Mouse (Mus musculus): ENCODE measurements around the gene Gm5148.

Gm5148 gene

GRCm38 (mm10) chr3:37724171-37724804 is at the start of gene Gm5148:
Gene Gm5148, minus strand, starts transcription at chr3:37724490.
- DNase-seq (ENCODE audit: low spot score), result no peak

- DNase-seq (ENCODE audit: low spot score), result no peak
Measured at GRCm38 (mm10) chr3:37770951-37771350, 46.7 kb upstream of the Gm5148 start.

GRCm38 (mm10) chr3:37769268-37769756 is 45.0 kb upstream of the Gm5148 start:
- peak; percentile 75 for DNase-seq (ENCODE audit: low spot score)

DNA sequence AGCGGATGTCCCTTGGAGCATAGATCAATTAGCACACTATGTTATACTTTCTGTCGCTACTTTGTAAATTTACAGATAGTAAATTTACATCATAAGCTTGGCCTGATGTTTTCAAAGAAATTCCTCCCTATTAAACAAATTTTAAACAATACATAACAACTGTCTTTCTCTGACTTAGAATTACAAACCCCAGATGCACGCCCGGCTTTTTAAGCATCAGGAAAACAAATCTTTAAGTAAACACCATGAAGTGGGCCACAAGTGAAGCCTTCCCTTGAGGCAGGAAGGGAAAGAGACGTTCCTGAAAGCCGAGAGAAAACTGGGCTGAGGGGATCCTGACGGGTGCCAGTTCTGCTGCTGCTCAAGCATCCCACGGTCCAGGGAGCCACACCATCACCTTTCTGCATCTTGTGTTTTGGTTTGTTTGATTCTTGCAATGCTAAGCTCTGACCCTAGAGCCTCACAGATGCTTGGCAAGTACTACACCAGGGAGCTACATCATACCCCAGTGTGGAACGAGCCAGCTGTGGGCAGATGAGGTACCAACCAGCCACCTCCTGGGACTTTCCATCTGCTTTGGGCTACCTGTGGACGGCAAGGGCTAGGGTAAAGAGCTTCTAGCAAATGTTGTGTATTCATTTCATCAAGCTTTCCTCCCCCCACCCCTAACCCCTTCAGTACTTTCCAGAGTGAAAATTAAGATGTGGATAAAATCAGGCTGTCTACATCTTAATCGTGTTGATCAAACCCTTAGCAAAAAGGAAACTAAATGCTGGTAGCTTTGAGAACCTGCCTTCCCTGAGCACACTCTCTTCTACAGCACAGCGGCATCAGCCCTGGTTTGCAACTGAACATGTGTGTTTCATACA is 43.1 kb upstream of the Gm5148 start:
- DNase-seq (ENCODE audit: low spot score), result no peak

DNA sequence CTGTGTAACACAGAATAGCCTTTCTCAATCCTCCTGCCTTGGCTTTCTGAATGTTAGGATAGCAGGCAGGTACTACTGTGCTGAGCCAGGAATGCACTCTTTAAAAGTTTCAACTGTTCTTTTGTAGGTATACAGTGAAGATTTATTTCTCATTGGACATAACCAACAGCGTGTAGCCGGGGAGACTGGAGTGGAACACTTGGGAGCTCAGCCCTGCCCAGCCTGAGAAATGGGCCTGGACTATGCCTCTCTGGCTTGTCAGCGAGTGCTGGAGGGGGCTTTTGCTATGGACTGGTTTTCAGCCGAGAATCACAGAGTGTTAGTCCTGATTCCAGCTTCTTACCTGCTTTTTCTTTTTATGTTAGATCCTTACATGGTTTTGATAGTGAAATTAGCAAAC is 42.3 kb upstream of the Gm5148 start:
- DNase-seq (ENCODE audit: low spot score), result no peak

GRCm38 (mm10) chr3:37765971-37766370 is 41.7 kb upstream of the Gm5148 start:
- no peak for DNase-seq (ENCODE audit: low spot score)

DNA sequence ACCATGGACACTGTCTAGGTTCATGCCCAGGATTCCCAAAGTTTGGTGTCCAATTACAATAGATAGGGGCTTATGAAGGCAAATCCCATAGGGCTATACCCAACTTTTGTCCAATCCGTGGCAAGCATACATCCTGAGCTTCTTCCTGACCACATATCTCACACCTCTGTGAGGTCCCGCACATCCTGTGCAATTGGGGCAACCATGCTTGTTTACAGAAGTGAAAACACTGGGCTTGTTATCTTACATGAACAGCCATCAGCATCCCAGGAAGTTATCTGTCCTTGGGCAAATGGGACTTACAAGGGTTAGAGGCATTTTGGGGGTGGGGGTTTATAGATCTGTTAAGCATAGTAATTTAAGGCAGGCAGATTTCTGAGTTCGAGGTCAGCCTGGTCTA is 41.0 kb upstream of the Gm5148 start:
- no peak for DNase-seq (ENCODE audit: low spot score)

DNA sequence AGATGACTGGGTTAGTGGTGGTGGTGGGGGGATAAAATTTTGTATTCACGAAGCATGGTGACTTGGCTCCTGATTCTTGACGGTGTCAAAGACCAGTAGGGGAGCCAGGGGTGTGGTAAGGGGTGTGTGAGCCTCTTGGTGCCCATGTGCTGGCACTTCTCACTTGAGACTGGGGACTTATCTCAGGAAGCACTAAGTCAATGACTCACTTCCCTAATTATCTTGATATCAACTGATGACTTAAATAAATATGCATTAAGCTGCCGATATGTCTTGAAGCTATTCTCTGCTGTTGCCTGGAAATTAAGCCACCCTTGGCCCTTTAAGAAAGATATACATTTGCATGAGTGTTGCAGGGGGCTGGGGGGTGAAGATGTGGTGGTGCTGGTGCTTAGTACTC is 38.0 kb upstream of the Gm5148 start:
- DNase-seq (ENCODE audit: low spot score), result no peak

DNA sequence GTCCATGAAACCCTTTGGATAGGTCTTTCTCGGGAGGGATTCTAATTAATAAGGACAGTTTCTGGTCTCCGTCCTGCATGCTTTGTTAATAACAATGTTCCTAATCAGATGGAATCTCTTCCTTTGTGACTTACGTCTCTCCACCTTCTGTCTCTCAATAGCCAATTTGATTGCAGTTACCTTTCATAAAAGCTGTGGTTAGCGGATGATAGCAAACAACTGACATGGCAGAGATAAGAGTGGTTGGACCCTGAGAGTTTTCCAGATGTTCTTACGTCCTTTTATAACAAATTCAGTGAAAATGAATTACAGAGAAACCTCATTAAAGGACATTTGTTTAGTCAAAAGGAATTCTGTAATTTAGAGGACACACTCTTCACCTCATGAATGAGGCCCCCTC is 37.5 kb upstream of the Gm5148 start:
- DNase-seq (ENCODE audit: low spot score), result no peak

DNA sequence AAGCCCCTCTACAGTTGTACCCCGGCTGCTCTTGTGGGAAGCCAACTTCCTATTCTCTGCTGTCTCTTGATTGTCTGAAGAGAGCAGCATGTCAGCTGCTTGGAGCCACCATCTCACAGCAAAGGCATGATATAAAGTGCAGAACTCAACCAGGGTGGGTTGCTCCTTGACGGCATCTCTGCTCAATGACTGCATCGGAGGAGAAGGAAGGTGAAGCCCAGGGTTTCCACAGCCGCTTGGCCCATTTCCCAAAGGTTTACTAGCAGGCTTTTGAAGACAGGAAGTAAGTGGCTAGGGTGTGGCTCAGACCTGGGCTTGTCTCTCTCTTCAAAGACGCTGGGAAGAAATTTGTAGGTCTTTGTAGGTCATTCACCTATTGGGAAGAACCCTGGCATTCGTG is 36.6 kb upstream of the Gm5148 start:
- no peak for DNase-seq (ENCODE audit: low spot score)

DNA sequence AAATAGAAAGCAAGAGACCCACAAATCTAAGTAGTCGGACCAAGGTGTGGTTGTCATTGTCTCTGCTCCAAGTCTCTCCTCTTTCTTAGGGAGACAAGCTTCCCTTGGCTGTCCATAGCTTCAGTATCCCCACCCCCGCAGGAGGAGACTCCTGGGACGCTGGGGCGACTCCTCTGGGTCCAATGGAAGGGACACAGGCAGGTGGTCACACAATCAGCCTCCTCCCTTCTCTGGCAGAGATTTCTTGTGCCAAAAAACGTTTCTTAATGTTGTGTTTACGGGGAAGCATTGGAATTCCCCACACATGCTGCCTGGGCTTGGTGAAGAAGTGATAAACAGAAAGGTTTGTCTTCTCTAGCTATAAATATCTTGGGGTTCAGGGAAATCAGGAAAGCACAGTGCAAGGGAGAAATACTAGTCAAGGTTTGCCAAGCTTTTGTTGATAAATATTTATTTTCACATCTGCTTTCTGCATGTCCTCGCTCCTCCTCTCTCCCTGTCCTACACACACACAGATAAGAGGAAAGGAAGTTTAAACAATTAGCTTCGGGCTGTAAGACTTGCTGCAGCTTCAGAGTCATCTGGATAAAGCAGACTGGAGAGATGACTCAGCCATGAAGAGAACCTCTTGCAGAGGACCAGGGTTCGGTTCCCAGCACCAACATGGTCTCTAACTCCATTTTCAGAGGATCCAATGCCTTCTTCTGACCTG is 34.5 kb upstream of the Gm5148 start:
- no peak for DNase-seq (ENCODE audit: low spot score)

GRCm38 (mm10) chr3:37758124-37758523 is 33.8 kb upstream of the Gm5148 start:
- DNase-seq (ENCODE audit: low spot score), result no peak

GRCm38 (mm10) chr3:37757613-37758012 is 33.3 kb upstream of the Gm5148 start:
- DNase-seq (ENCODE audit: low spot score), result no peak

- no peak for DNase-seq (ENCODE audit: low spot score)
Measured at GRCm38 (mm10) chr3:37756005-37756404, 31.7 kb upstream of the Gm5148 start.

- no peak for DNase-seq (ENCODE audit: low spot score)
Measured at GRCm38 (mm10) chr3:37754639-37755038, 30.3 kb upstream of the Gm5148 start.

GRCm38 (mm10) chr3:37753148-37753547 is 28.9 kb upstream of the Gm5148 start:
- DNase-seq (ENCODE audit: low spot score), result no peak

DNA sequence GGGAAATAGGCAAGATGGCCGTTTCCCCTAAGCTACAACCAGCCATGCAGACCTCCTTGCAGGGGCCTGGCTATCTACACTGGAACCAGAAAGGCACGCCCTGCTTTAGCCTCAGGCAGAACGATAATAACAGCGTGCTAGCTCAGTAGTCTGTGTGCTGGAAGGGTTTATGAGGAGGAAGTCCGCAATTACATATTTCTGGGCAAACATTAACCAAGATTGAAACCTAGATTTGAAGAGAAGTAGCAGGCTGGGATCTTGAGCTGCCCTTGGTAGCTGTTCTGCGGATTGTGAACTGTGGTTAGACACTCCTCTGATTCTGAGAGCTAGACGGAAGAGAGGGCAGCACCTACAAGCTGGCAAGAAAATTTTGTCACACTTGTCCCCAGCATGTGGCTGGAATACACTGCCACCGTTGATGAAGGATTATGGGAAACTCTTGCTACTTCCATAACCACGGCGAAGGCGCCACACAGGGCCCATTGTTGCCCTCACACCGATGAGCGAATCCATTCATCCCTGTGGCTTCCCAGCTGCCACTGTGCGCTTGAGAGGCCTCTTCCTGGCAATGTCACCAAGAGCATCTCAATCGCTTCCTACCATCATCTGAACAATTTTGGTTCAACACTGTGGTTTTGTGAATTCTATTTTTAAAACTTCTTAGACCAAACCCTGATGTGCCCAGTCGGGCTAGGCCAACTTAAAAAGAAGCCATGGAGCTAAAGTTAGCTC is 23.9 kb upstream of the Gm5148 start:
- no peak for DNase-seq (ENCODE audit: low spot score)

DNA sequence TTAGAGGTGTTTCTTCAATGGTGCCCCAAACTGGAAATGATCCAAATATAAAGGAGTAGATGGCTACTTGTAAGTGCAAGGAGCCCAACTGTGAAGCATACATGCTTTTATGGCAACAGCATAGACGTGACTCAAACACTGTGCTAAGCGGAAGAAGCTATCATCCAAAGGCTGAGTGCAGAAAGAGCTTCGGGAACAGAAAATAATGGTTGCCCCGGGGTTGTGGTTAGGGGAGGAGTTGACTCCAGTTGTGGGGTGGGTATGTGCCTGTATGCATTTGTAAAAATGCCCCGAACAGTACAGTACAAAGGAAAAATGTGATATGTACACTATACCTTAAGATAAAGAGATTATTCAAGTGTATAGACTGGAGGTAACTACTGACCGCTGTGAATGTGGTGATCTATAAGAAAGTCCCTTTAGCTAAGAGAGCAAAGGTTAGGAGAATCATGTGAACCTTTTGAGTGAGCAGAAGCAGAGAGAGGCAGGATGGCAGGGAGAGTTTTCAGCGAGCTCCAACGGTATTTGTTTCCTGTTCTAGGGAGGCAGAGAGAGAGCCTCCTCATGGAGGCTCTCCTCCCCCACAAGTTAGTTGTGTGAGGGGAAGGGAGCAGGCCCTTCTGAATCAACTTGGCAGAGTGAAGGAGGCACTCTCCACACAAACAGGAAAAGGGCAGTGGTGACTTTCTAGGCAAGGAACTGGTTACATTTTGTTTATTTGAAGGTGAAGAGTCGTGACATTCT is 23.1 kb upstream of the Gm5148 start:
- no peak for DNase-seq (ENCODE audit: low spot score)

DNA sequence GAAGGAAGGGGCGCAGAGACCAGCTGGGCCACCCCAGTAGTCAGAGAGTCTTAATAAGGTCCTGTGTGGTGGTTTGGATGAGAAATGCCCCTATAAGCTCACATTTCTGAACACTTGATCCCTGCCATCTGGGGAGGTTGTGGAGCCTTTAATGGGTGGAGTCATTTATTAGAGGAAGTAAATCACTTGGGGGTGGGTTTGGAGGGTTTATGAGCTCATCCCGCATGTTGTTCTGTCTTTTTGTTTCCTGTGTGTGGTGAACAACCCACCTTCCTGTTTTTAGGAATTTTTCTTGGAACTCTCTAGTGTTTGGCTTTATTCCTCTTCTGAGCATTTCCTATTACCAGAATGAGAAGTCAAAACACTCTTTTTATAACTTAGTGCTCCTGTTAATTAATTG is 19.8 kb upstream of the Gm5148 start:
- DNase-seq (ENCODE audit: low spot score), result no peak

- DNase-seq (ENCODE audit: low spot score), result no peak
Measured at GRCm38 (mm10) chr3:37739996-37740395, 15.7 kb upstream of the Gm5148 start.

- no peak for DNase-seq (ENCODE audit: low spot score)
Measured at GRCm38 (mm10) chr3:37738171-37738950, 14.1 kb upstream of the Gm5148 start.

Data from layer of hippocampus, adult 9-10 months (tissue).